Mouse (Mus musculus) heart, embryonic 16.5 days (tissue): ENCODE measurements around the gene Idh3a. TPM values are rescaled to one million over a fixed set of nuclear protein-coding genes. Genes with fewer than 3 reads are reported as not detected.

Experiments used
- ATAC-seq: fragments of 200-750 bp; cut with Nextera tagmentation; replicated peaks from 2 replicates; pipeline ENCODE4 v1.8.0; 2017; ENCODE audit warnings: moderate number of reproducible peaks; ENCODE audit not compliant: insufficient read depth, low FRiP score; ENCODE audit errors: extremely low read depth
- H3K27ac ChIP-seq: fragments of 300-500 bp; sonication (generic); 2 replicates; pipeline ENCODE4 v1.5.1; 2014; ENCODE audit warnings: mild to moderate bottlenecking, low read length, control low read depth, moderate library complexity
- H3K27me3 ChIP-seq: fragments of 300-500 bp; sonication (generic); 2 replicates; pipeline ENCODE4 v1.6.1; 2014; ENCODE audit warnings: low read length, mixed read lengths; ENCODE audit not compliant: control insufficient read depth, insufficient read depth
- H3K36me3 ChIP-seq: fragments of 300-500 bp; sonication (generic); 2 replicates; pipeline ENCODE4 v1.6.1; 2014; ENCODE audit not compliant: control insufficient read depth, insufficient read depth
- H3K4me1 ChIP-seq: fragments of 300-500 bp; sonication (generic); 2 replicates; pipeline ENCODE4 v1.6.1; 2014; ENCODE audit warnings: low read length, mixed read lengths; ENCODE audit not compliant: control insufficient read depth, insufficient read depth
- H3K4me2 ChIP-seq: fragments of 300-500 bp; sonication (generic); 2 replicates; pipeline ENCODE4 v1.6.1; 2014; ENCODE audit warnings: low read depth, mild to moderate bottlenecking, control low read depth, low read length
- H3K4me3 ChIP-seq: fragments of 300-500 bp; sonication (generic); 2 replicates; pipeline ENCODE4 v1.5.1; 2014; ENCODE audit warnings: mild to moderate bottlenecking, control low read depth, low read length
- H3K9ac ChIP-seq: fragments of 300-500 bp; sonication (generic); 2 replicates; pipeline ENCODE4 v1.6.1; 2014; ENCODE audit warnings: low read length, control low read depth
- H3K9me3 ChIP-seq: fragments of 300-500 bp; sonication (generic); replicated peaks from 2 replicates; pipeline ENCODE4 v1.6.1; 2016; ENCODE audit warnings: low read length; ENCODE audit not compliant: control insufficient read depth
- WGBS: fragments of 180-500 bp; shearing (Covaris S2); extraction: QIAGEN DNeasy Blood & Tissue Kit; methylation state at CpG from one replicate; pipeline ENCODE4 v1.1.7; 2014; 5-methylcytosine and 5-hydroxymethylcytosine counted together
- polyA plus RNA-seq: library from polyadenylated mRNA; unstranded; fragments of >200 nt; fragmentation: Nextera tagmentation; extraction: Ambion mirVana; gene quantifications from 2 replicates; pipeline ENCODE4 v1.2.1, GENCODE M21; 2015

Gene Idh3a
- polyA plus RNA-seq, 1 experiment from 2014 or later: 574 TPM

- Histone ChIP-seq H3K4me2 (no peak overlapping the region), H3K27me3 (no peaks in the 10 kb centered on the region), H3K36me3 (no peaks in the 10 kb centered on the region), H3K4me1 (no peaks in the 10 kb centered on the region), H3K27ac (no peak overlapping the region), H3K9me3 (no peaks in the 10 kb centered on the region), H3K4me3 (no peak overlapping the region), H3K9ac (no peak overlapping the region)
- no peak for ATAC-seq
- WGBS: 86% methylated on average over 6 of the region's 6 CpGs
Measured at GRCm38 (mm10) chr9:54549433-54549832, 36.7 kb upstream of the Idh3a start.

- Histone ChIP-seq H3K36me3 (no peaks in the 10 kb centered on the region), H3K4me2 (no peak overlapping the region), H3K27me3 (no peaks in the 10 kb centered on the region), H3K4me1 (no peaks in the 10 kb centered on the region), H3K9me3 (no peaks in the 10 kb centered on the region), H3K4me3 (no peak overlapping the region), H3K9ac (no peak overlapping the region), H3K27ac (no peak overlapping the region)
- WGBS: 27% methylated on average over 5 of the region's 5 CpGs
- no peak; the same call in 1 of the 2 replicates for ATAC-seq
Measured at GRCm38 (mm10) chr9:54552409-54552808, 33.7 kb upstream of the Idh3a start.

GRCm38 (mm10) chr9:54555044-54555443 lies 31.1 kb upstream of the Idh3a start:
- WGBS: 67% methylated on average over 2 of the region's 2 CpGs
- no peak overlapping the region for H3K9ac ChIP-seq

GRCm38 (mm10) chr9:54558731-54559130 lies 27.4 kb upstream of the Idh3a start:
- Histone ChIP-seq H3K4me1 (peaks cover 3% of the 10 kb centered on the region; the same call in 1 of the 2 replicates), H3K36me3 (no peaks in the 10 kb centered on the region), H3K27ac (no peak overlapping the region), H3K9me3 (no peaks in the 10 kb centered on the region), H3K9ac (no peak overlapping the region), H3K27me3 (peaks cover 9% of the 10 kb centered on the region; the same call in 1 of the 2 replicates), H3K4me2 (no peak overlapping the region), H3K4me3 (no peak overlapping the region)
- ATAC-seq: no peak
- WGBS: 77% methylated on average over 8 of the region's 8 CpGs

More at GRCm38 (mm10) chr9:54555044-54555443, 31.1 kb upstream of the Idh3a start:
- Histone ChIP-seq H3K27ac (no peak overlapping the region), H3K36me3 (no peaks in the 10 kb centered on the region), H3K9me3 (no peaks in the 10 kb centered on the region), H3K27me3 (peaks cover 9% of the 10 kb centered on the region; the same call in 1 of the 2 replicates), H3K4me3 (no peak overlapping the region), H3K4me1 (peaks cover 3% of the 10 kb centered on the region; the same call in 1 of the 2 replicates), H3K4me2 (no peak overlapping the region)
- ATAC-seq: no peak

- peak within 1 kb of the TSS; percentile 71 for H3K9ac ChIP-seq
- peak within 1 kb of the TSS; percentile 95 for H3K4me2 ChIP-seq
- H3K4me3 ChIP-seq: peak within 1 kb of the TSS; percentile 66
- H3K4me1 ChIP-seq: peaks cover 3% of the 10 kb centered on the region; the same call in 1 of the 2 replicates
- WGBS: 1% methylated on average over 48 of the region's 54 CpGs
- no peaks in the 10 kb centered on the region for H3K9me3 ChIP-seq
- H3K27me3 ChIP-seq: peaks cover 9% of the 10 kb centered on the region; the same call in 1 of the 2 replicates
- peak; percentile 95 for ATAC-seq
- no peaks in the 10 kb centered on the region for H3K36me3 ChIP-seq
- H3K27ac ChIP-seq: no peak within 1 kb of the TSS
Measured at GRCm38 (mm10) chr9:54559771-54560471, 26.2 kb upstream of the Idh3a start, which contains the start of gene Cib2. Gene Cib2 (minus strand): TSS chr9:54560218.

- no peaks in the 10 kb centered on the region for H3K9me3 ChIP-seq
- H3K27ac ChIP-seq: no peak overlapping the region
- ATAC-seq: no peak
- peaks cover 3% of the 10 kb centered on the region; the same call in 1 of the 2 replicates for H3K4me1 ChIP-seq
- H3K4me2 ChIP-seq: no peak overlapping the region
- peaks cover 9% of the 10 kb centered on the region; the same call in 1 of the 2 replicates for H3K27me3 ChIP-seq
- 80% methylated on average over 8 of the region's 8 CpGs for WGBS
- H3K36me3 ChIP-seq: no peaks in the 10 kb centered on the region
- H3K4me3 ChIP-seq: no peak overlapping the region
- H3K9ac ChIP-seq: no peak overlapping the region
Measured at GRCm38 (mm10) chr9:54560831-54561601, 25.1 kb upstream of the Idh3a start.

GRCm38 (mm10) chr9:54566958-54567357 lies 19.2 kb upstream of the Idh3a start:
- no peak for ATAC-seq
- no peak overlapping the region for H3K4me3 ChIP-seq
- H3K36me3 ChIP-seq: no peaks in the 10 kb centered on the region
- WGBS: 52% methylated on average over 4 of the region's 4 CpGs
- H3K9me3 ChIP-seq: no peaks in the 10 kb centered on the region
- H3K4me2 ChIP-seq: no peak overlapping the region
- H3K4me1 ChIP-seq: no peaks in the 10 kb centered on the region
- H3K27me3 ChIP-seq: no peaks in the 10 kb centered on the region
- no peak overlapping the region for H3K27ac ChIP-seq
- H3K9ac ChIP-seq: no peak overlapping the region

- Histone ChIP-seq H3K4me2 (no peak overlapping the region), H3K9me3 (no peaks in the 10 kb centered on the region), H3K27ac (no peak overlapping the region), H3K4me3 (no peak overlapping the region), H3K36me3 (no peaks in the 10 kb centered on the region), H3K9ac (no peak overlapping the region), H3K4me1 (no peaks in the 10 kb centered on the region), H3K27me3 (no peaks in the 10 kb centered on the region)
- ATAC-seq: no peak
- WGBS: 32% methylated on average over 2 of the region's 2 CpGs
Measured at GRCm38 (mm10) chr9:54568732-54569131, 17.4 kb upstream of the Idh3a start.
